Comparison of ENCODE assay signal across 21 mouse cellular contexts in the genomic region with DNA sequence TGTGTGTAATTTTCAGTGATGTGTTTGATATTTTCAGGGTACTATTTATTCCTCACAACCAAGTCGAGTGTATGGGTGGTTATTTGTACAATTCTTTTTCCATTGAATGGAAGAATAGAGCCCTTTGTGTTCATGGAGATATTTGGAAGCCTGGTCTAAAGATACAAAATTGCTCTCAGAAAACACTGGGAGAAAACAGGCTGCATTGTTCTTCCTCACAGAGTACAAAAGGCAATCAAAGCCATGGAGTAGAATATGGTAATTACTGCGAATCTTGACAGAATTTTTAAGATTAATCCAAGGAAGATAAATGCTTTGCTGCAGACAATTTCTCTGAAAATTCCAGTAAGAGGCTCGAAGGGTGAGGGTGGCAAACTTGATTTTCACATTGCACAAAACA. TPM values are rescaled to one million over a fixed set of nuclear protein-coding genes. Genes with fewer than 3 reads are reported as not detected.
DNase-seq lines count a peak whose midpoint lies in the region; ATAC-seq and TF ChIP-seq lines count a peak whose summit lies in the region.
"Had no signal": no experiment of that assay in that cellular context is flagged by ENCODE, and none has a peak within 500 bp of the region (broad histone marks: within the 10 kb centered on the region; RNA-seq: fewer than 3 reads in every experiment).

No protein-coding gene starts in this region.

- DNase-seq in forebrain, embryonic 10.5 days (ENCODE audit: extremely low spot score, low spot score): no peak
- DNase-seq in layer of hippocampus, adult 9-11 months: peak; percentile 3
- no peak for DNase-seq in layer of hippocampus, adult 11-12 months (ENCODE audit: low spot score)
- DNase-seq in Muller cell, postnatal 12 days (ENCODE audit: inconsistent ontology term): peak; percentile 48
- no peak for DNase-seq in forebrain, postnatal 0 days
- no peak for DNase-seq in thymus, postnatal 25 days
- DNase-seq: adrenal gland, postnatal 10 days; B cell, adult 2 months; cerebellum, adult 18-20 months; cerebellum, adult 9-11 months; cerebellum, postnatal 36 days; gastrocnemius, adult 2 months; gastrocnemius, postnatal 25 days had no signal

- no peaks in the 10 kb centered on the region for H3K4me1 ChIP-seq in forebrain, embryonic 13.5 days
- 0 out of 2 replicates have a peak, but pooled peaks cover 3% of the 10 kb centered on the region for H3K4me1 ChIP-seq in forebrain, embryonic 10.5 days
- no peaks in the 10 kb centered on the region for H3K4me1 ChIP-seq in forebrain, postnatal 0 days (ENCODE audit: insufficient read depth)
- H3K4me1 ChIP-seq: embryonic facial prominence, embryonic 13.5 days; heart, embryonic 12.5 days; hindbrain, embryonic 10.5 days had no signal

- H3K9me3 ChIP-seq in forebrain, embryonic 13.5 days (replicated peaks): no peaks in the 10 kb centered on the region
- H3K9me3 ChIP-seq in forebrain, embryonic 10.5 days: no peaks in the 10 kb centered on the region
- no peaks in the 10 kb centered on the region for H3K9me3 ChIP-seq in forebrain, postnatal 0 days (ENCODE audit: low read length)
- H3K9me3 ChIP-seq: embryonic facial prominence, embryonic 13.5 days; G1E; heart, embryonic 12.5 days; hindbrain, embryonic 10.5 days had no signal

- no peak overlapping the region for H3K4me2 ChIP-seq in forebrain, embryonic 13.5 days
- H3K4me2 ChIP-seq in forebrain, postnatal 0 days (ENCODE audit: low read depth): no peak overlapping the region
- H3K4me2 ChIP-seq: embryonic facial prominence, embryonic 13.5 days; heart, embryonic 12.5 days; hindbrain, embryonic 14.5 days had no signal

- H3K27ac ChIP-seq in forebrain, embryonic 13.5 days: no peak overlapping the region
- no peak overlapping the region for H3K27ac ChIP-seq in forebrain, embryonic 10.5 days
- no peak overlapping the region for H3K27ac ChIP-seq in forebrain, postnatal 0 days (ENCODE audit: low read depth, low read length)
- H3K27ac ChIP-seq: embryonic facial prominence, embryonic 13.5 days; gastrocnemius, adult 2 months; hindbrain, embryonic 10.5 days; hindbrain, embryonic 14.5 days had no signal

- no peaks in the 10 kb centered on the region for H3K27me3 ChIP-seq in forebrain, embryonic 13.5 days
- H3K27me3 ChIP-seq in forebrain, embryonic 10.5 days (ENCODE audit: poor library complexity, severe bottlenecking): no peaks in the 10 kb centered on the region
- H3K27me3 ChIP-seq in forebrain, postnatal 0 days (ENCODE audit: insufficient read depth, low read length): no peaks in the 10 kb centered on the region
- H3K27me3 ChIP-seq: embryonic facial prominence, embryonic 13.5 days; heart, embryonic 12.5 days had no signal

- peak; percentile 63; the same call in 1 of the 2 replicates for ATAC-seq in forebrain, embryonic 13.5 days
- ATAC-seq in forebrain, postnatal 0 days: peak; percentile 66
- ATAC-seq: CD4-positive, CD25-positive, alpha-beta regulatory T cell, adult 4 months had no signal

- no peak for TF ChIP-seq CTCF in forebrain, postnatal 0 days (IDR thresholded peaks at IDR 0.05; ENCODE audit: low read depth)

- WGBS in forebrain, embryonic 13.5 days: 33% methylated on average over 3 of the region's 3 CpGs
- 63% methylated on average over 3 of the region's 3 CpGs for WGBS in forebrain, embryonic 10.5 days
- WGBS in forebrain, postnatal 0 days: 33% methylated on average over 3 of the region's 3 CpGs

- H3K4me3 ChIP-seq in forebrain, embryonic 13.5 days: no peak overlapping the region
- no peak overlapping the region for H3K4me3 ChIP-seq in forebrain, embryonic 10.5 days
- H3K4me3 ChIP-seq in forebrain, postnatal 0 days (ENCODE audit: low read depth, low read length): no peak overlapping the region
- H3K4me3 ChIP-seq: embryonic facial prominence, embryonic 13.5 days; gastrocnemius, adult 2 months; heart, embryonic 12.5 days; hindbrain, embryonic 10.5 days had no signal

- H3K9ac ChIP-seq in forebrain, embryonic 13.5 days: no peak overlapping the region
- no peak overlapping the region for H3K9ac ChIP-seq in forebrain, postnatal 0 days
- H3K9ac ChIP-seq: embryonic facial prominence, embryonic 13.5 days; heart, embryonic 12.5 days; hindbrain, embryonic 14.5 days had no signal

- H3K36me3 ChIP-seq in forebrain, embryonic 13.5 days (ENCODE audit: poor library complexity, severe bottlenecking): no peaks in the 10 kb centered on the region
- H3K36me3 ChIP-seq in forebrain, embryonic 10.5 days (replicated peaks): no peaks in the 10 kb centered on the region
- no peaks in the 10 kb centered on the region for H3K36me3 ChIP-seq in forebrain, postnatal 0 days (ENCODE audit: insufficient read depth)
- H3K36me3 ChIP-seq: embryonic facial prominence, embryonic 13.5 days; G1E; heart, embryonic 12.5 days; hindbrain, embryonic 10.5 days had no signal

RNA-seq across cellular contexts. Expression of a gene that starts 54.7 kb away (rescaled TPM):
- polyA plus RNA-seq in forebrain, embryonic 13.5 days (2015; fragmentation: Nextera tagmentation; extraction: Ambion mirVana): 28.7 and 30.5 TPM in 2 replicates
- 11.2 and 11.6 TPM in 2 replicates for polyA plus RNA-seq in forebrain, embryonic 10.5 days (2016; fragmentation: Nextera tagmentation; extraction: Ambion mirVana)
- total RNA-seq in forebrain, postnatal 0 days (2014; rRNA removed): 102 and 112 TPM in 2 replicates
- 104 and 114 TPM in 2 replicates for polyA plus RNA-seq in forebrain, postnatal 0 days (2015; fragmentation: Nextera tagmentation; extraction: Ambion mirVana)
- total RNA-seq: granulocyte monocyte progenitor cell, adult 5-6 weeks had no signal
- polyA plus RNA-seq: G1E had no signal

Comparison
In these comparisons a context has a peak if more than half of its experiments do, and no peak if none do; other contexts are left out.
1. DNase-seq: peak in layer of hippocampus, adult 9-11 months (single experiment) and Muller cell, postnatal 12 days (single experiment); none in forebrain, embryonic 10.5 days (single experiment), layer of hippocampus, adult 11-12 months (single experiment), forebrain, postnatal 0 days (single experiment) and thymus, postnatal 25 days (single experiment).